Mouse (Mus musculus) adrenal gland, postnatal 14 days (tissue): ENCODE data around the gene Siglech. TPM values are rescaled to one million over a fixed set of nuclear protein-coding genes. Genes with fewer than 3 reads are reported as not detected.

Experiments
- total RNA-seq: library from RNA; stranded (reverse); gene quantifications from 2 replicates; pipeline ENCODE4 v1.2.3, GENCODE M21; 2021

Gene Siglech
- total RNA-seq, 1 experiment from 2014 or later = 0.22 TPM

Other genes with a start within 250 kb of the Siglech start
- 19.0 and 21.3 TPM in 2 replicates for gene Tubgcp5, start 26.0 kb downstream of the Siglech start, total RNA-seq
- 76.2 and 79.7 TPM in 2 replicates for gene Cyfip1, start 73.6 kb downstream of the Siglech start, total RNA-seq
- gene Nipa2, start 194.3 kb downstream of the Siglech start, total RNA-seq = 43.6 and 44.6 TPM in 2 replicates